Mouse (Mus musculus) neural tube, embryonic 11.5 days (tissue): ENCODE measurements around the gene Rpl35. TPM values are rescaled to one million over a fixed set of nuclear protein-coding genes. Genes with fewer than 3 reads are reported as not detected.

Experiments
- ATAC-seq: fragments of 200-750 bp; cut with Nextera tagmentation; 2 replicates; pipeline ENCODE4 v1.8.0; 2017; ENCODE audit warnings: moderate number of reproducible peaks, mild to moderate bottlenecking, moderate TSS enrichment, moderate library complexity; ENCODE audit not compliant: insufficient read depth, low FRiP score, low TSS enrichment
- DNase-seq: peaks from one replicate; pipeline ENCODE4 v3.0.0-alpha.2; 2015; ENCODE audit warnings: low spot score
- H3K27ac ChIP-seq: fragments of 300-500 bp; sonication (generic); 2 replicates; pipeline ENCODE4 v1.5.1; 2014; ENCODE audit warnings: low read depth, mild to moderate bottlenecking, low read length
- H3K27me3 ChIP-seq: fragments of 300-500 bp; sonication (generic); 2 replicates; pipeline ENCODE4 v1.6.1; 2014; ENCODE audit warnings: mild to moderate bottlenecking, low read length, mixed read lengths; ENCODE audit not compliant: control insufficient read depth, insufficient read depth
- H3K36me3 ChIP-seq: fragments of 300-500 bp; sonication (generic); 2 replicates; pipeline ENCODE4 v1.6.1; 2014; ENCODE audit warnings: mild to moderate bottlenecking, low read length, moderate library complexity, mixed read lengths; ENCODE audit not compliant: control insufficient read depth, insufficient read depth
- H3K4me1 ChIP-seq: fragments of 300-500 bp; sonication (generic); 2 replicates; pipeline ENCODE4 v1.6.1; 2014; ENCODE audit warnings: low read length, mixed read lengths; ENCODE audit not compliant: control insufficient read depth, insufficient read depth
- H3K4me2 ChIP-seq: fragments of 300-500 bp; sonication (generic); 2 replicates; pipeline ENCODE4 v1.6.1; 2014; ENCODE audit warnings: low read depth, mild to moderate bottlenecking, moderate library complexity
- H3K4me3 ChIP-seq: fragments of 300-500 bp; sonication (generic); 2 replicates; pipeline ENCODE4 v1.5.1; 2014; ENCODE audit warnings: low read depth, low read length
- H3K9ac ChIP-seq: fragments of 300-500 bp; sonication (generic); 2 replicates; pipeline ENCODE4 v1.6.1; 2014; ENCODE audit warnings: mild to moderate bottlenecking, low read length
- H3K9me3 ChIP-seq: fragments of 300-500 bp; sonication (generic); 2 replicates; pipeline ENCODE4 v1.6.1; 2016; ENCODE audit warnings: low read length; ENCODE audit not compliant: control insufficient read depth
- WGBS: fragments of 180-500 bp; shearing (Covaris S2); extraction: QIAGEN DNeasy Blood & Tissue Kit; methylation state at CpG from one replicate; pipeline ENCODE4 v1.1.7; 2014; 5-methylcytosine and 5-hydroxymethylcytosine counted together
- polyA plus RNA-seq: library from polyadenylated mRNA; unstranded; fragments of >200 nt; fragmentation: Nextera tagmentation; extraction: Ambion mirVana; gene quantifications from 2 replicates; pipeline ENCODE4 v1.2.1, GENCODE M21; 2014

The Rpl35 gene
- polyA plus RNA-seq: 909 and 937 TPM in 2 replicates

DNA sequence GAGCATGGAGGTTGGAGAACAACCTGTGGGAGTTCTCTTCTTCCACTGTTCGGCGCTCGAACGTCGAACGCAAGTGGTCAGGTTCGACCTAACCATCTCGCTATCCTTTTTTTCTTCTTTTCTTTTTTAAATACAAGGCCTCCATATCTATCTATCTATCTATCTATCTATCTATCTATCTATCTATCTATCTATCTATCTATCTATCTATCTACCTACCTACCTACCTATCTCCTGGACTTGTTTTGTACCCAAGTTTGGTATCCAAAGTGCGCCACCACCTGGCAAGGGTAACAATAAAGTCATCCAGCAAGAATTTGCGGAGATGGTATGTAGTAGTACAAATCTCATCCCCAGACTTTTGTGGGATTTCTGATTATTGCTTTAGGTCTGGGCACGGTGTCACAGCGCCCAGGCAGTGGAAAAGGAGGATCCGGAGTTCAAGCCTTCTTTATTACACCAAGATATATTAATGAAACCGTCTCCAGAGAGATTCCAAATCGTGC, at the start of gene Rpl35:
TSS of gene Rpl35 (minus strand) at position 51 of the 506 bp plus-strand sequence.
- peak; percentile 43 for DNase-seq
- Histone ChIP-seq H3K27me3 (no peaks in the 10 kb centered on the region), H3K36me3 (peaks cover 17% of the 10 kb centered on the region), H3K9ac (peak within 1 kb of the TSS; percentile 86), H3K4me1 (peaks cover 26% of the 10 kb centered on the region), H3K4me3 (peak within 1 kb of the TSS; percentile 77), H3K4me2 (peak within 1 kb of the TSS; percentile 94), H3K27ac (peak within 1 kb of the TSS; percentile 81; the same call in 1 of the 2 replicates), H3K9me3 (no peaks in the 10 kb centered on the region)
- no peak for ATAC-seq
- 15% methylated on average over 15 of the region's 15 CpGs for WGBS

- ATAC-seq (no peak), DNase-seq (no peak)
- no peaks in the 10 kb centered on the region for H3K4me1 ChIP-seq
- 96% methylated on average over 1 of the region's 1 CpGs for WGBS
- 0 out of 2 replicates have a peak, but pooled peaks cover 5% of the 10 kb centered on the region for H3K36me3 ChIP-seq
- no peak overlapping the region for H3K4me3 ChIP-seq
- H3K27ac ChIP-seq: no peak overlapping the region
- H3K27me3 ChIP-seq: no peaks in the 10 kb centered on the region
- H3K4me2 ChIP-seq: no peak overlapping the region
- no peak overlapping the region for H3K9ac ChIP-seq
- no peaks in the 10 kb centered on the region for H3K9me3 ChIP-seq
These were observed 43.1 kb upstream of the Rpl35 start for GRCm38 (mm10) chr2:39048515-39048914.

DNA sequence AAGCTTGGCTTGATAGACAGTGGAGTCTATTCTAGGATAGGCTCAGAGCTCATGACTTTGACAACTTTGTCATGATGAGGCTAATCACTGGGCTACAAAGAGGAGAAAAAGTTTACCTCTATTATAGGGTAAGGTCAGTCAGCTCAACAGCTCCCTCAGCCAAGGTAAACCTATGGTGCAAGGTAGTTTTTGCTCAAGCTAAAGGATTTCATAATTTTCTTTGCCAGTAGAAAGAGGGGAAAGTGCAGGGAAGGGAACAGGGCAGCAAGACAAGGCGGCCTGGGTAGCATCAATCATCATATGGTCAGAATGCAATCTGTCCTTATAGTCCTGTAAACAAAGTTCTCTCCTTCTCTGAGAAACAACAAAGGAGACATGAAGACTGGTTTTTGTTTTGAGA, 34.8 kb upstream of the Rpl35 start:
- no peaks in the 10 kb centered on the region for H3K27me3 ChIP-seq
- no peak overlapping the region for H3K27ac ChIP-seq
- 97% methylated on average over 1 of the region's 1 CpGs for WGBS
- H3K4me3 ChIP-seq: no peak overlapping the region
- no peak for ATAC-seq
- H3K4me2 ChIP-seq: no peak overlapping the region
- no peaks in the 10 kb centered on the region for H3K4me1 ChIP-seq
- DNase-seq: no peak
- H3K36me3 ChIP-seq: peaks cover 4% of the 10 kb centered on the region; the same call in 1 of the 2 replicates
- H3K9me3 ChIP-seq: no peaks in the 10 kb centered on the region
- no peak overlapping the region for H3K9ac ChIP-seq

DNA sequence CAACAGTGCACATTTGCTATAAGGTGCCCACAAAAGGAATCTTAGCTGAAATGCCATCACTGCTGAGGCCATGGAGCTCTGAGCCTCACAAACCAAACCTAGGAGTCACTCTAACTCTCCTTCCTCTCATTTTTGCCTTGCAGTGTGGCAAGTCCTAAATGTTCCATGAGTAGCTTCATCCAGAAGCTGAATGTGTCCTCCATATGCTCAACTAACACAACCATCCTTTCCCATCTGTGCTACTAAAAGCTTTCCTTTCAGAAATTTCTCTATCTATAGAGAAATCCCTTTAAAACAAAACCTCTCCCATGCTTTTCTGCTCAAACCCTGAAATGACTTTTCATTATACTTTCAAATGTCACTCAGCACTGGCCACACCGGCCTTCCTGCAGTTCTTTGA, 26.2 kb upstream of the Rpl35 start:
- Histone ChIP-seq H3K27me3 (no peaks in the 10 kb centered on the region), H3K36me3 (peaks cover 9% of the 10 kb centered on the region), H3K4me1 (no peaks in the 10 kb centered on the region), H3K27ac (no peak overlapping the region), H3K9ac (no peak overlapping the region), H3K4me3 (no peak overlapping the region), H3K9me3 (no peaks in the 10 kb centered on the region), H3K4me2 (no peak overlapping the region)
- WGBS: 95% methylated on average over 1 of the region's 1 CpGs
- DNase-seq (no peak), ATAC-seq (no peak)

DNA sequence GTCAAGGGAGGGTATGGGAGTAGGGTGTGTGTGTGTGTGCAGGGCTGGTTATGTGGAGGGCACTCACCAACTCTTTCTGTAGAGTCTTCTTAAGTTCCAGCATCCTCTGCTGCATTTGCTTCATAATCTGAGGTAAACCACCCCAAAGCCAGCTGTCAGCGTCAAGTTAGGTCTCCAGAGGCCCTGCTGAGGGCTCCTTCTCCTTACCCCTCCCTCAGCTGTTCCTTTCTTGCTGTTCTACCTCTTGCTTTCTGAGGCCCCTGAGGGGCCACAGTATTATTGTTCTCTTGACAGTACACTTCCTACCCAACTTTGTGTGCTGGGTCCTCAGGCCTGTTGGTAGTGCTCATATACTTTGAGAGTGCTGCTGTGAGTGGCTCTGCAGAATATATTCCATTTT, 14.6 kb upstream of the Rpl35 start:
- Histone ChIP-seq H3K9ac (no peak overlapping the region), H3K4me1 (no peaks in the 10 kb centered on the region), H3K9me3 (no peaks in the 10 kb centered on the region), H3K4me3 (no peak overlapping the region), H3K4me2 (no peak overlapping the region), H3K27me3 (no peaks in the 10 kb centered on the region), H3K27ac (no peak overlapping the region), H3K36me3 (peaks cover 20% of the 10 kb centered on the region)
- DNase-seq (no peak), ATAC-seq (no peak)
- WGBS: 90% methylated on average over 1 of the region's 1 CpGs

- Histone ChIP-seq H3K27ac (no peak overlapping the region), H3K9me3 (no peaks in the 10 kb centered on the region), H3K9ac (no peak overlapping the region), H3K36me3 (peaks cover 18% of the 10 kb centered on the region), H3K27me3 (no peaks in the 10 kb centered on the region), H3K4me3 (no peak overlapping the region), H3K4me1 (no peaks in the 10 kb centered on the region), H3K4me2 (no peak overlapping the region)
- ATAC-seq (no peak), DNase-seq (no peak)
- WGBS: 80% methylated on average over 3 of the region's 3 CpGs
These were observed 11.2 kb upstream of the Rpl35 start for GRCm38 (mm10) chr2:39016581-39016980.

- Histone ChIP-seq H3K4me1 (peaks cover 11% of the 10 kb centered on the region), H3K4me2 (no peak overlapping the region), H3K27me3 (no peaks in the 10 kb centered on the region), H3K9me3 (no peaks in the 10 kb centered on the region), H3K27ac (no peak overlapping the region), H3K4me3 (no peak overlapping the region), H3K36me3 (peaks cover 12% of the 10 kb centered on the region), H3K9ac (no peak overlapping the region)
- ATAC-seq (no peak), DNase-seq (no peak)
- WGBS: 93% methylated on average over 7 of the region's 7 CpGs
These were observed 7.4 kb upstream of the Rpl35 start for GRCm38 (mm10) chr2:39012768-39013279.

- whole genome bisulfite sequencing: 95% methylated on average over 3 of the region's 3 CpGs
- Histone ChIP-seq H3K27ac (no peak overlapping the region), H3K4me3 (no peak overlapping the region), H3K4me2 (no peak overlapping the region), H3K9me3 (no peaks in the 10 kb centered on the region), H3K9ac (no peak overlapping the region), H3K27me3 (no peaks in the 10 kb centered on the region), H3K36me3 (peaks cover 12% of the 10 kb centered on the region), H3K4me1 (peaks cover 11% of the 10 kb centered on the region)
- DNase-seq (no peak), ATAC-seq (no peak)
These were observed 6.5 kb upstream of the Rpl35 start for GRCm38 (mm10) chr2:39011971-39012370.

DNA sequence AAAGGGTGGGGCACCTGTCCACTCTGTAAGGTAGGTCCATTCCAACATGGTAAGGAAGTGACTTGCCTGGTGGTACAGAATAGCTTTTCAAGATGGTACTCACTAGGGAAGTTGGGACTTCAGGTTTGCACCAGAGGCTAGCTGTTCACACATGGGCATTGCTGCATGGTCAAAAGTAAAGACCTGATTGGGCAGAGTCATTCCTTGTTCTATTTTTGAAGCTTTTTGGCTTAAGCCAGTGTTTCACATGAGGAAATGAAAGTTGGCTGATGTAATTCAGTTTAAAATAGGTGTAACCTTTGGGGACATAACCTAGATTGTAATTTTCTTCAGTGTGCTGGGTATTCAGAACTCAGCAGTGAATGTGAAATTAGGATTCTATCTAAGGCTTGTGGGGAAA, 5.8 kb upstream of the Rpl35 start:
- H3K4me3 ChIP-seq: no peak overlapping the region
- DNase-seq (no peak), ATAC-seq (no peak)
- peaks cover 11% of the 10 kb centered on the region for H3K4me1 ChIP-seq
- H3K27ac ChIP-seq: no peak overlapping the region
- H3K27me3 ChIP-seq: no peaks in the 10 kb centered on the region
- peaks cover 12% of the 10 kb centered on the region for H3K36me3 ChIP-seq
- no peak overlapping the region for H3K4me2 ChIP-seq
- H3K9me3 ChIP-seq: no peaks in the 10 kb centered on the region
- H3K9ac ChIP-seq: no peak overlapping the region
